Mouse (Mus musculus) spleen, adult 18-20 months (tissue): ENCODE results near the gene Cblb.

Experiments used
- DNase-seq, 2 experiments: peaks; one replicate each; pipeline ENCODE4 v3.0.0; 2022; ENCODE audit warnings: mixed read lengths in 2 of 2

Gene Cblb

DNA sequence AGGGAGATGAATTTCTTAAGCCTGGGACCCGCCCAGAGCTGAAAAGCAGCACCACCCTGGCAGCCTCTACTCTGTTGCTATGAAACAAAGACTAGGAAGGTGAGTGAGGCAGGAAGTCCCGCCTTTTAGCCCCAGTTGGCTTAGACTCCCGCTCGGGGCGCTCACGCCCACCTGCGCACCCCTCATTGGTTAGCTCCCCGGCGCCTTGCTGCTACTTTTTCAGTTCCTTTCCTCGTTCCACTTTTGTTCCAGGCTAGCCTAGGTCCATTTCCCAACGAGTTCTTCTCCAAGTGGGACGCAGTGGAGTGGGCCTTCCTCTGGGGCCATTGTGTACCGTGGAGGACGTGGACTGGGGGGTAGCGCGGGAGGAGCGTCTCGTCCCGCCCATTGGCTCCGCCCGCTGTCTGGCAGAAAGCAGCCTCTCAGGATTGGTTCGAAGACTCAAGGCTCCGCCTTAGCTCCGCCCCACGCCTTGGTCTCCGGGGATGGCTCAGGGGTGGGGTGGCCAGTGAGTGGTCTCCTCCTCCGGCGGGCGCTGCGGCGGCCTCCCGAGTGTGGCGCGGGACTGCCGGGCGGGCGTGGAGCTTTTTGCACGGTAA, at the start of gene Cblb:
Cblb (plus strand) TSS at position 135 of the 599 bp plus-strand sequence.
- DNase-seq = peak; percentile 96 to 97

DNA sequence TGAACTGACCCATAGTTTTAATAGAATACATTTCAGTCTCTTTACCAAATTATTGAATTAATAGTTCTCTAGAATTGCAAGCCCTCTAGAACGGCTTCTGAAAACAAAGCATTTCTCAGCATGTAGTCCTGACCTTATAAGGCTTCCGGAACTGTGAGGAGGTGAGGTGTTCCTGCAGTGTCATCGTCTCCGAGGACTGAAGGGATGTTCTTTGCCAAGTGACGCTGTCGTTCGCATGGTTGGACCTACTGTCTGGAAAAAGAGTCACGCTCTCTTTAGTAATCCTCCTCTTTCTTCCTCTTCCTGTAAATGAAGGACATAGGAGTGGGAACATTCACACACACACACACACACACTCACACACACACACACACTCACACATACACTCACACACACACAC, 45.6 kb upstream of the Cblb start:
- DNase-seq = no peak

DNA sequence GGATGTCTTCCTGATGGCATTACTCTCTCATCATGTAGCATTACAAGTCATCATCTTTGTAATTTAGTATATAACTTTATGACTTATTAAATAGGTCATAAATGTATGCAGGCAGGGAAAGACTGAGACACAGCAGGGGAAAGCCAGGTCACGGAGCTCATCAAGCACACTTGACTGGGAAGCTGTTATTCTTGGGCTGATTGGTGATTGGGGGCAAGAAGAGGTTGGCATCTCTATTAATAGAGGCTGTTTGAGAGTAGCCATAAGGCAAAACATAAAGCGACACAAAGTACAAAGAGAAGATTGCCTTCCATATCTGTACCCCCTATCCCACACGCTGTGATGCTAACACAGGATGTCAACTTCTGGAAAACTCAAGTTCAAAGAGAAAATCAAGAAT, 44.8 kb upstream of the Cblb start:
- DNase-seq = no peak

DNA sequence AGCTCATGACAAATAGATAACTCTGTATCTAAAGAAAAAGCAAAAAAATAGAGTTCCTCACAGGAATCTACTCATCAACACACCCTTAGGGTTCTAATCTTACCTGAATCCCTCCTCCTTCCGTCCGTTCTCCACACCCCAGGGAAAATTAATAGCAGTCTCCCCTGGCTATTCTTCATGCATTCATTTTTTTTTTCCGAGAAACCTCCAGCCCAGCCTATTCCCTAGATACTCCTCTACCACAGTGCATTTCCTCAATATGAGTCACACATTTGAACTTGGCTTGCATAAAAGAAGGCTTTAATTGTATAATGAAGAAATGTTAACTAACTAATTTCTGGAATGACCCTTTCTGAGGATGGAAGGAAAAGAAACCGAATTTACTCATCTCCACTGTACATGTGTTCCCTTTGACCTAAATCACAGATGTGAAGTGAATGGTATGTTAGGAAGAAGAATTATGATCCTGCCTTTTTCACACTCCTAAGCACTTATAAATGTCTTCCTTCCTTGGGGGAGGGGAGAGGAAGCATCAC, 43.9 kb upstream of the Cblb start:
- DNase-seq = no peak

DNA sequence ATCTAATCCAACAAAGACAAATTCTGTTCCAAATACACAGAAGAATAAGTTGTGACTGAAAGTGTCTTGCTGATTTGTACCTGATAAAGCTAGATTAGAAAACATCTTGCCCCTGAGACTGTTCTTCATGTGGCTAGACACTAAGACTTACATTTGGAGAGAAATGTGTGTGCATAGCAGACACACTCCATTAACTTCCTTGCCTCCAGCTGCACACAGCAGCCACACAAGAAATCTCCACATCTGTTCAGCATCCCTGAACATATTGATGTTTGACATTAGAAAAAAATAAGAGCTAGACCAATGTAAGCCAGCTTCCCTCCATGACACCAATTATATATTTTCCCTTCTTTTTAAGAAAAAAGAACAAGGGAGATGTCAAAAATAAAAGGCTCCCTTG, 43.0 kb upstream of the Cblb start:
- no peak for DNase-seq

DNA sequence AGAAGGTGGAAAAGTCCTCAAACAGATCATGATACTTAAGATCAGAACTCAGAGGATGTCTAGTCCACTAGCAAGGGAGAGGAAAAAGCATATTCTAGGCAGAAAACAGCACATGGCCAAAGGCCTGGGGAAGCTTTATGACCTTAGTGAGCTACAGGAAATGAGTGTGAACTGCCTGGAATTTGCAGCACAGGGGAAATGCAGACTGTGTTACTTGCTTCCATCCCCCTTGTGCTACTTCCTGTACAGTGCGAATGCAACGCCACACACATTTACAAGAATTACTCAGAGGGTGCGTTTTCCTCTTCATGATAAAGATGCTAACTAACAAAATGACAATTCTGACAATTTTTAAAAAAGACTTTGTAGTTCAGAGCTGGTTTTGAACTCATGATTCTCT, 41.8 kb upstream of the Cblb start:
- no peak for DNase-seq

DNA sequence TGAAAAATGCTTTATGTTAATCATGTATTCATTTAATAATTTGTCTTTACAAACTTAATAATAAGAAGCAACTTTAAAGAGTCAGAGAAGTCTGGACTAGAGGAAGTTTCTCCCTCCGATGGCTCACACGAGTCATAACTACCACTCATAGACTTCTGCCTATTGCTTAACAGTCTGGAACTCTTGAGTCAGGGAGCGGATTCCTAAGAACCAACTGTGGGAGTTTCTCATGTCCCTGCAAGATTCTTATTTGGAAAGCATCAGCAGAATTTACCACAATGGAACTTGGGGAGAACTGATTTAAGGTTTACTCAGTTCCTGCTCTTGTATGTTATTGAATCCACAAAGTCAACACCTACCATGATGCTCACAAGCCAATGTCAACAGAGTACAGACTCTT, 31.0 kb upstream of the Cblb start:
- no peak for DNase-seq

DNA sequence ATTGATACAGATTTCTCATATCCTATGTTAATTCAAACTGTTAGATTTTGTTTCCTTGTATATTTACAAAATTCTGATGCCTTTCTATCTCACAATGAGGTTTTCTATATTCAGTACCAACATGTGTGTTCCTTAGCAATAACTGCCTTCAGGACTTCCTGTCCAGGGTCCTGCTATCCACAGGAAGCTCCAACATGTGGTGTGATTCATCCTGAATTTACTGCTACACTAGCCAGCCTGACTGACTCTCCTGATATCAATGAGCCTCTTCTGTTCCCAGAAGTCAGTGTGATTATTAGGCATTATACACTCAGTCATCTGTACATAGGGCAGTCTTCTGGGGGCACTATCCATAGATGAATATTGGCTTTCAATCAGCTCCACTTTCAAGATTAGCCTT, 30.2 kb upstream of the Cblb start:
- no peak for DNase-seq

DNA sequence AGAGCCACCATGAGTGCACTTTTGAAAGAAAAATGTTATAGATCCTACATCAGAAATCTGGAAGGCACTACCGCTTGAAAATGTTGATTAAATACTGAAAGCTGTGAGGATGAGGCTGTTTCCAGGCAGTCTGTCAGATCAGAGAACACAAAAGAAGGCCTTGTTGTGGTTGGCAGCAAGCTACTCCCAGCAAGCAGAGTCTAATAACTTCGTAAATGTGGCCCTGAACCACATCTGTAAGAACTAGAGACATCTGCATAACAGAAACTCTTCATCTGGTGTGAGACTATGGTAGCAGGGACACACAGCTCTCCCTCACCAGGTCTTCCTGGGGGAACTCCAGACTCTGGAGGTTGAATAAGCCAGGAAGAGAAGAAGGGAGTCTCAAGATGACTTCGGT, 24.0 kb upstream of the Cblb start:
- no peak for DNase-seq

DNA sequence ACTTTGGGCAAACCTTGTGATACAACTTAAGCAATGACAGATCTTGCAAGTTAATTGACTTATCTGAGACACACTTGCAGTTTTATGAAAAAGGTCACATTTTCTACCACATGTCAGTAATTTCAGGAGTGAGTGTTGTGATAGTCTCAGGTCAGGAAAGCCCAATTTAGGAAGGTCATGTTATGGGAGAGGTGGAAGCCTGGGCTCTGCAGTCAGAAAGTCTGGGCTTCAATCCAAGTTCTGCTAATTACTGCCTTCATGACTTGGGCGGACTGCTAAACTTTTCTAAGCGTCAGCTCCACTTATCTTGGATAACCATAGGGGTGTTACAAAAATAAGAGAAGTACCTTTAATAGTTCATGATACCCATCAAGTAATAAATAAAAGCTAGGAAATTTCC, 22.6 kb upstream of the Cblb start:
- no peak for DNase-seq

DNA sequence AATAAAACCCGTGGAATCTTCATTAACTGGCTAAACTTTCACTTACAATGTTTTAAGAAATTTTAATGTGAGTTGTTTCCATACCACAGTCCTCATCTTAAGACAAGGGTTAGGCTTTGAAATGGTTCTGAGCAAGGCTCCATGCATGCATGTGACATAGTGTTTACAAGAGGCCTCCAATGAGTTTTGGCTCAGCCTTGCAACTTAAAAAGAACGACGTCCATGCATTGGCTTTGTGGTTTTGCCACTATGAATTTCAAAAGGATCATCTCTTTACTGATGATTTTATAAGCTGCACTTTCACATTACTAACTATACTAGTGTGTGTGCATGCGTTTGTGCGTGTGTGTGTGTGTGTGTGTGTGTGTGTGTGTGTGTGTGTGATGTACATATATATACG, 21.6 kb upstream of the Cblb start:
- DNase-seq = no peak

DNA sequence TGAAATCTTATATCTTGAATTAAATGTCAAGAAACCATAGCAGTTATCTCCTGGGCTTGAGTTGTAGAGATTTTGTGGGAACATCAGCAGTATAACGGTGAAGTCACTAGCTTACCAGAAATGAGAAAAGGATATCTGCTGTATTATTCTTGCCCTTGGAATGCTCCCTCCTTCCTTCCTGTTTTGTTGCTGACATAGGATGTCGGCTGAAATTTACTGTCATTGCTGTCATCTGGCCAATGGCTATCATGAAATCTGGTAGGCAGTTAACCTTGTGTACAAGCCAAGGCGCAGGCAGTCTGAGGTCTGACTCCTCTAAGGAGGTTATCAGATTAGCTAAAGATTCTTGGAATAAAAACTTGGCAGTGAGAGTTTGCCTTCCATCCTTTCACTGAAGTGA, 18.0 kb upstream of the Cblb start:
- no peak for DNase-seq

DNA sequence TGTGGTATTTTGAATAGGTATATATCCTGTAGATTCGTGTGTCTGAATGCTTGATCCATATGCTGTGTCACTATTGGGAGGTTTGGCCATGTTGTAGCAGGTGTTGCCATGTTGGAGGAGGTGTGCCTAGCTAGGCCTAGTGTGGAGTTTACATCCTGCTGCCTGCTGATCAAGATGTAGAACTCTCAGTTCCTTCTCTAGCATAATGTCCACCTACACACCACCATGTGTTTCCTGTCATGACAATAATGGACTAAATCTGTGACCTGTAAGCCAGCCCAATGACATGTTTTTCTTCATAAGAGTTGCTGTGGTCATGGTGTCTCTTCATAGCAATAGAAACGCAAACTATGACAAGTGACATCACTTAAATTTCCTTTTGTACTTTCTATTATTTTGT, 17.2 kb upstream of the Cblb start:
- DNase-seq = no peak

DNA sequence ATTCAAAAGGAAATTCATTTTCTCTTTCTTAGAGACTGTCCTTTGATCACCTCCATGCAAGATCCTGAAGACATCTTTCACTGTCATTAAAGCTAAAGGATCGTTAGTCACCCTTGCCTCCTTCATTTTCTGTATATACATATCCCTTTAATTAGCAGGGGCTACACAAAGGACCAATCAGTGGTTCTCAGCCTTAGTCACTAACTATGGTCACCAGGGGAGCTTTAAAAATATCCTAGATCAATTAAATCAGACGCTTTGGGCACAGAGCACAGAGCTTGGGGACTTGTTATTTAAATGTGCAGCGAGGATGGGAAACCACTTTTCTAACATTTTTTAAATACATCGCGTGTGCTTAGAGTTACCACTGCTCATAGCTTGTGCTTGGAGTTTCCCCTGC, 7.6 kb upstream of the Cblb start:
- DNase-seq = no peak

DNA sequence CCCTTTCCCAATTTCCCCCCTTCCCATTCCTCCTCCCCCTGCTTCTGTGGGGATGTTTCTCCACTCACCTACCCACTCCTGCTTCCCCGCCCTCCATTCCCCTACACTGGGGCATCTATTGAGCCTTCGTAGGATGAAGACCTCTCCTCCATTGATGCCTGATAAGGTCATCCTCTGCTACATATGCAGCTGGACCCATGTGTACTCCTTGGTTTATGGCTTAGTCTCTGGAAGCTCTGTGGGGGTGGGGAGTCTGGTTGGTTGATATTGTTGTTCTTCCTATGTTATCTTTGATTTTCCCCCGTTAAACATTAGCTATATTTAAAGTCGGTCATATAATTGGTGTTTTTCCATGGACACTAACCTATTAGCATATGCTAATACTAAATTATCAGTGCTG, 3.7 kb upstream of the Cblb start:
- no peak for DNase-seq

DNA sequence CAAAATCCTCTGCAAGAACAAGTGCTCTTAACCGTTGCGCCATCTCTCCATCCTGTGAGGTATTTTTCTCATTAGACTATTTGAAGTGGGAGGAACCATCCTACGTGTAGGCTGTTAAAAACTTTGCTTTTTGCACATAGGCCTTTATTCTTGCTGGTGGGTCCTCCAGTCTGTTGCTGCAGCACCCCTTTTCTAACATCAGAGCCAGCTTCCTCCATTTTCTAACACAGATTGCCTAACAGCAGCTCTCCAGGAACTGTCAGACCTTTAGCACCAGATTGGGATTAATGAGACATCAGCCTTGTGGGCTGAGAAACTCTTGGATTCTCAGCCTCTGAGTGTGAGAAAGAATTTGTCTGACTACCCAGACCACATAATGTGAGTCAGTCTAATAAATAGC, 2.0 kb upstream of the Cblb start:
- DNase-seq = no peak

DNA sequence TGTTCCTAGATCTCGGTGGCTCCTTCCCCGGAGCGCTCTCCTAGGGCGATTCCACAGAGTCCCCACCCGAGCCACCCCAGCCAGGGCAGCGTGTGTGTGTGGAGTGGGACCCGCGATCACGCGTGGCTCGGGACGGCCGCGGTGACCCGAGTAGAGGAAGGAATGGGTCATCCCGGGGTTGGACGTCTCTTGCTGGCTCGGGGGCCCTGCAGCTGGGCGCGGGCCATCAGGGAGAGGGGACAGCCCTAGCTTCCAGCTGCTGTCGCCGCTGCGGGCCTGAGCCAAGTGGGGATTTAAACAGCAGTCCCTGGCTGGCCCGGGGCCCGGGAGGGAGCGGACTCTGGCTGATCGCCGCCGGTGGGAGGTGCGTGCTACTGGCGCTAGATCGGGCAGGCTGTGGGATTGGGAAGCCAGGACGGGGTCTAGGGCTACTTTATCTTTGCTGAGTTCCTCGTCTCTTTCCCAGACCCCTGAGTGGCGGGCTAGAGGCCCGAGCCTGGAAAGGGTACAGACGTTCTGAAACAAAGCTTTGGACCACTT, 757 bp downstream of the Cblb start:
- peak; percentile 58 to 71 for DNase-seq

DNA sequence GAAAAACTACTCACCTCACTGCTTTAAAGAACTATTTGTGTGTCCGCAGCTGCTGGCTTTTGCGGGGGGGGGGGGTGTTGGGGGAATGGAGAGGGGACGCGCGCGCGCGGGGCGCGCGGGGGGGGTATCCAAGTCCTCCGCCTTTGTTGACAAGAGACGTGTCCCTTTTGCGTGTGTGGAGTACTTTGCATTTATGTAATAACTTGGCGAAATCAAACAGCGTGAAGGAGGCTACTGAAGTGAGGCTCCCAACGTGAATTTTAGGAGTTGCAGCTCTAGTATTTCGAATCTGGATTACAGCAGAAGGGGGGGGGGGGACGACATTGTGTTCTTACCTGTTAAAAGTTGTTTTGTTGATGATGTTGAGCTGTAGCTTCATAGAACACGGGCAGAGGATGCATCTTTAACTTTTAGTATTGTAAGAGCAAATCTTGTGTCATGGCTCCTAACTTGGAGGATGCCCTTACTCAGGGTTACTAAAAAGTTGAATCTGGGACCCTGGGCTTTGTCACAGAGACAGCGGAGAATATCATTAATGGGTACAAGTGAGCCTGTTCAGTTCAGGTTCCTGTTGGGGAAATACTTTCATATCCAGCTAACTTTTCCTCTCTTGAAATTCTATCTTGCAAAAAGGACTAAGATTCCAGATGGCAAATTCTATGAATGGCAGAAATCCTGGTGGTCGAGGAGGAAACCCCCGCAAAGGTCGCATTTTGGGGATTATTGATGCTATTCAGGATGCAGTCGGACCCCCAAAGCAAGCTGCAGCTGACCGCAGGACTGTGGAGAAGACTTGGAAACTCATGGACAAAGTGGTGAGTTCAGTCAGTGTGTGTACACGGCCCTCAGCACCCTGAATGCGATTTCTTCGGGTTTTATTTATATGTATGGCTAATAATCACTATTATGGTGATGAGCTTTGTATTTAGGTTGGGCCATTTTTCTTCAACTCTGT, 1.6 kb downstream of the Cblb start:
- DNase-seq = no peak

DNA sequence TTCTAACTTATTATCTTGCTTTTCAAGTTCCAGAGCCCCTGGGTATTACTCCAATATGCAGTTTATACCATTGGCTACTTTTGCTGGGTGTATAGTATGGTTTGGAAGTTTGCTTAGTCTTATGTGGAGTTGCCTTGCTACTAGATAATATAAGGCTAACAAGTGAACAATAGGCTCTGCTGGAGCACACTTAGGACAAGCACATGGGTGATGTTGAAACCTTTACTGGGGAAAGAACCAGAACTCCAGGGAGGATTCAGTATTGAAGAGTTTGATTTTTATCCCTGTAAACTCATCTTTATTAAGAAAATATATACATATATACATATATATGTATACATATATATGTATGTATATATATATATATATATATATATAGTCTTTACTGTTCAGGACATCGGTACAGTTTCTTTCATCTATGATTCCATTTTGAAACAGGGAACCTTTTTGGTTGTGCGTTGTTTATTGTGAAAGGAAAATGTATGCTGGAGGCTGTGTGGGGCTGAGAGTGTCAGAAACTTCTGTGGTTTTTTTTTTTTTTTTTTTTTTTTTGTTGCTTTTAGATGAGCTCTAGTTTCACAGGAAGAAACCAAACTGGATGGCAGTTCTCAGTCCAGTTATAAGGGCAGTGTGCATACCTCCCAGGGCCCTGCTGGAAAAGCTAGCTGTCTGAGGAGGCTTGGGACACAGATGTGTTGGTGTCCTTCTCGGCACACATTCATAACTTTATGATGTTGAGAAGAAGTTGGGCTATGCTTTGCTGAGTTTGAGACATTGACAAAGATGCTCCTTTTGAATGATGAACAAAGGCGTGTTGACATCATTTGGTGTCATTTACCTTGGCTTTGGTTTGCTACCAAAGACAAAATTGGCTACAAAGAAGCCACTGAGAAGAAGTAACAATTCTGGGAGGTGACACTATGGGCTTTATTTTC, 2.6 kb downstream of the Cblb start:
- no peak for DNase-seq

DNA sequence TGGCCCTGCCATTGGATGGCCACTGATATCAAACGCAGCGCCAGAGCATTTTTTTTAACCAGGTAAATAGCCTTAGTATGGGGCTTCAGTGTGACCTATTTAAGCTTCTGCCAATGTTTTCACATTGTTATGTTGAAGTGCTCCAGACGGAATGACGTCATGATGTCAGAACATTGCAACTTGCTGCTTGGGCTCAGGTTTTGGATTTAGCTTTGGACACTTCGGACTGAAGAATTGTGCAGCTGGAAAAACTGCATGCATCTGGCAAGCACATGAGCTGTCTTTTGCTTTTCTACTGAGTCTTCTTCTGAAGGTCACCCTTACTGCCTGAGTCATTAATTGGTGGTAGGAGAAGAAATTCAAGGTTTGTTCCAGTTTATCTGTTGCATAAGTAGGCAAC, 3.3 kb downstream of the Cblb start:
- DNase-seq = no peak

DNA sequence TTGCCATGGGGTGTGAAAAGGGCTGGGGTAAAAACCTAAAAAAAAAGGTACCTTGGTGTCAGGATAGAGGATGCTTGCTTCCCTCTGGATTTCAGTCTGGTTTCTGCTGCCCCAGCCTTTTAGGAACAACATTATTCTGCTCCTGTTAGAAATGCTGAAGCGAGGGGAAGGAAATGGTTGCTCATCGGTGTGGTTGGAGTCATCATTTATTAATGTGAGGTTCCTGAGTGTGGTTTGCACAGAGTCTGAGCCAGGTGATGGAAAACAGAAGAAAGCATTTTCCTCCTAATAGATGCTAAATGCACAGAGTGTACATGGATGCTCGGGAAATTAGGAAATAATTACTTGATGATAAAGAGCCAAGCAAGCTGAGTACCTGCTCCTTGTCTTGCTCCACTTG, 5.3 kb downstream of the Cblb start:
- no peak for DNase-seq

DNA sequence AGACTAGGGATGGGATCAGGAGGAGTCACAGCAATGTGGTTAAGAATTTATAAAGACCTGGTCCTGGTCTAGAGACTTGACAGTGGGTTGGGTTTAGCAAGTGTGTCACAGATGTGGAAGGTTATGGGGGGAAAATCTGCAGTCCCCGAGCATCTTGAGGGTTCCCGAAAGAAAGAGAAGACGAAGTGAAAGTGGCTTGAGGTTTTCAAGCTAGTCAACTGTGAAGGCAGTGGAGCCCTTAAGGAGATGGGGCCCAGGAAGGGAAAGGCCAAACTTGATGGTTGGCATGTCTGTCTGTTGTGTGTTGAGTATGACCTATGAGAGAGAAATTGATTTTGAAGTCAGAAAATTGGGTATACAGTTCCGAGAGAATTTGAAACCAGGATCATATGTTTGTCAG, 7.3 kb downstream of the Cblb start:
- DNase-seq = peak; percentile 46 to 48

DNA sequence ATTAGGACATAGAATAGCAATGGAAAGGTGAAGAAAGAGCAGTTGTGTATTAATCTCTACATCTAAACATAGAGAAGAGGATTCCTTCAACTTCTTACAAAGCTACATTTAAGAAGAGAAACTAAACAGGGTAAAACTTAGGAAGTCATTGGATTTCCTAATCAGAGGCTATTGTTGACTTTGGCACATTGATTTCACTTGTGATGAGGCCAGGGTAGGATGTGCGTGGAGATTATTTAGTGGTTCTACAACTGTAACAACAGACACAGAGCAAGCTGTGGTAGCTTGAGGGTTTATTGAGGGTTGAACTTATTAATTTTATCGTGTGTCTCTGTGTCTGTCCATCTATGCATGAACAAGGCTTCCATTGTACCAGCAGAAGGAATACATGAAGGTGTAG, 7.8 kb downstream of the Cblb start:
- no peak for DNase-seq
